Mouse (Mus musculus): ENCODE measurements at regions not wholly inside any gene's neighbourhood (a gene's known extent, or its start where the extent isn't known, plus 50 kb on each side); places are given as distances from the start of the nearest gene placed in this dataset.

DNA sequence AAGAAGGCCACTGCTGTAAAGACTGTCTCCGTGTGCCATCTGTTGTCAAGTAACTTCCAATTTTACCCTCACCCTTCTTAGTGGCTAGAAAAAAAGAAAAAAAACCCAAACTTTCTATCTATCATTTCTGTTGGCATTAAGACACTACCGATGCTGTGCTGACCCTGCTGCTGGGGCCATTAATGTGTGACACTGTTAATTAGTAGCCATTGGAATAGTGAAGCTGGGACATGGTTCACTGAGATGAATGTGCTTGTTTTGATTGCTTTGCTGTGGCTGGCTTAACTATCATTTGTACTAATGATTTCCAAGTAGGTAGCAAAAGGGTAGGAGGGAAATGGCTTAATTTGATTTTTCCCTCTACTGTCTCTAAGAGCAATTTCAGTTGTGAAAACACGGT is 524.9 kb upstream of the Stxbp6 start:
- TF ChIP-seq CTCF (IDR thresholded peaks at IDR 0.05; ENCODE audit: low read depth), result no peak
- no peak for TF ChIP-seq EP300 (optimal IDR thresholded peaks at IDR 0.05)
